Mouse (Mus musculus) T-helper 1 cell (primary cell): ENCODE measurements around the gene Olfr820.
"Not testable (repeated sequence)": the region's sequence is repeated elsewhere in the genome, so short reads cannot be mapped to it uniquely, and the experiment has no call there.

ENCODE experiments used
- in situ Hi-C: fragments of 300-600 bp; cut with MboI, MseI; formaldehyde crosslinking; loops from one replicate; pipeline ENCODE4 v1.15.1; 2025; ENCODE audit warnings: high pct_unique_total_duplicates

Olfr820 gene

GRCm38 (mm10) chr10:130012321-130012720, at the start of gene Olfr820:
TSS of gene Olfr820 (plus strand) at chr10:130012621.
- in situ Hi-C loops: no loop called here

GRCm38 (mm10) chr10:129966232-129966631, 46.2 kb upstream of the Olfr820 start:
- in situ Hi-C loops: not testable (repeated sequence)

- in situ Hi-C loops: not testable (repeated sequence)
Observed at GRCm38 (mm10) chr10:129967166-129967565, 45.3 kb upstream of the Olfr820 start, which contains the start of gene Olfr819. TSS of gene Olfr819 (minus strand) at chr10:129967266.

GRCm38 (mm10) chr10:129972994-129973393, 39.4 kb upstream of the Olfr820 start:
- in situ Hi-C loops: not testable (repeated sequence)

GRCm38 (mm10) chr10:129976040-129976439, 36.4 kb upstream of the Olfr820 start, which contains the start of gene Olfr247:
TSS of gene Olfr247 (minus strand) at chr10:129976140.
- in situ Hi-C loops: not testable (repeated sequence)

GRCm38 (mm10) chr10:129981867-129982266, 30.6 kb upstream of the Olfr820 start:
- in situ Hi-C loops: not testable (repeated sequence)

GRCm38 (mm10) chr10:129984962-129985361, 27.5 kb upstream of the Olfr820 start, which contains the start of gene Gm10310:
TSS of gene Gm10310 (minus strand) at chr10:129985062.
- in situ Hi-C loops: not testable (repeated sequence)

GRCm38 (mm10) chr10:130004104-130004503, 8.3 kb upstream of the Olfr820 start:
- in situ Hi-C loops: not testable (repeated sequence)

GRCm38 (mm10) chr10:130005366-130005765, 7.1 kb upstream of the Olfr820 start:
- in situ Hi-C loops: not testable (repeated sequence)

- in situ Hi-C loops: no loop called here
Observed at GRCm38 (mm10) chr10:130030048-130030447, 17.6 kb downstream of the Olfr820 start, which contains the start of gene Olfr821. TSS of gene Olfr821 (plus strand) at chr10:130030348.

- in situ Hi-C loops: no loop called here
Observed at GRCm38 (mm10) chr10:130037096-130037495, 24.7 kb downstream of the Olfr820 start.
